Mouse (Mus musculus) cerebellum, adult 11 months (tissue): Measurements from ENCODE around the gene Tmem132c.

Experiments used
- DNase-seq: peaks from one replicate; pipeline ENCODE4 v3.0.0; 2022

Tmem132c gene

GRCm38 (mm10) chr5:127611881-127612280, 370.3 kb downstream of the Tmem132c start:
- DNase-seq = no peak

GRCm38 (mm10) chr5:127612397-127612796, 370.8 kb downstream of the Tmem132c start:
- no peak for DNase-seq
